Mouse (Mus musculus): ENCODE results near the gene Zbtb34.

GRCm38 (mm10) chr2:33444358-33444757 is 13.2 kb upstream of the Zbtb34 start:
- TF ChIP-seq CTCF (IDR thresholded peaks at IDR 0.05; ENCODE audit: low read depth): peak; percentile 35
- 0 out of 2 replicates have a peak, but pooled peaks have one; percentile 57 for TF ChIP-seq EP300 (IDR thresholded peaks at IDR 0.05; ENCODE audit: low read depth)
